Comparison of ENCODE assay signal across 16 mouse cellular contexts in the genomic region with DNA sequence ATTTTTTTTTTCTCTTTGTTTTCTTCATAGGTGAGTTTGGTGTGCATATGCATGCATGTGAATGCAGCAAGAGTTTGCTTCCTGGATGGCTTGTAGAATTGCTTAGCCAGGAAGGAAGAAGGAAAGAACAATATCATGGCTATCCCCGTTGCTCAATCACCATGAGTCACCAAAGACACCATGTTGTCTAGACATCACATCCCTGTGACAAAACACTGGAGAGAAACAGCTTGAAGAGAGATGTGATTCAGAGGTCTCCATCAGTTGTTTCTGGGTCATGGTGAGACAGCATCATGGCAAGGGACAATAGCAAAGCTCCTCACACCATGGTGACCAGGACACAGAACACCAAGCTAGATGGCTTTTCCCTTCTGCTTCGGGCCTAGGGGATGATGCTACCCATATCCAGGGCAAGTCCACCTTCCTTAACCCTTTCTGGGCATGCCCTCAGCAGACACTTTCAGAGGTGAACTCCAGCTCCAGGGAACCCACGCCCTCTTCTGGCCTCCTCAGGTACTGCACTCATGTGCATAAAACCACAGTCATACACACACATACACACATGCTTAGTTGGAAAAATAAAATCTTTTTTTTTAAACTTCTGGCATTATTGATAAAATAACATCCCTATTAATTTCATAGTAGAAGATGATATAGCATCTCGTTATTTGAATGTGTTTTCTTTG. TPM values are rescaled to one million over a fixed set of nuclear protein-coding genes. Genes with fewer than 3 reads are reported as not detected.
DNase-seq lines count a peak whose midpoint lies in the region; ATAC-seq and TF ChIP-seq lines count a peak whose summit lies in the region.
"Had no signal": no experiment of that assay in that cellular context is flagged by ENCODE, and none has a peak within 500 bp of the region (broad histone marks: within the 10 kb centered on the region; RNA-seq: fewer than 3 reads in every experiment).

No protein-coding gene starts in this region.

- peak; percentile 46 for TF ChIP-seq CTCF in kidney, postnatal 0 days (IDR thresholded peaks at IDR 0.05; ENCODE audit: low read depth)
- TF ChIP-seq CTCF in thymus, adult 2 months (IDR thresholded peaks at IDR 0.05; ENCODE audit: borderline replicate concordance, control insufficient read depth, extremely low read depth, insufficient read depth, low read length, poor library complexity) = peak; percentile 19; the same call in 1 of the 2 replicates
- peak; percentile 20; the same call in 1 of the 2 replicates for TF ChIP-seq CTCF in bone marrow, adult 2 months (IDR thresholded peaks at IDR 0.05; ENCODE audit: control insufficient read depth, insufficient read depth, low read length)

- no peak overlapping the region for H3K4me3 ChIP-seq in kidney, postnatal 0 days (replicated peaks; ENCODE audit: low read depth, low read length)
- H3K4me3 ChIP-seq in thymus, adult 2 months (ENCODE audit: control insufficient read depth, insufficient read depth, low read length) = no peak overlapping the region
- no peak overlapping the region for H3K4me3 ChIP-seq in bone marrow, adult 2 months (replicated peaks; ENCODE audit: control insufficient read depth, low read depth, low read length)
- H3K4me3 ChIP-seq: embryonic facial prominence, embryonic 12.5 days; limb, embryonic 10.5 days had no signal

- no peaks in the 10 kb centered on the region for H3K27me3 ChIP-seq in kidney, postnatal 0 days (ENCODE audit: insufficient read depth, low read length)
- no peaks in the 10 kb centered on the region for H3K27me3 ChIP-seq in thymus, adult 2 months (ENCODE audit: control insufficient read depth, insufficient read depth, low read length)
- H3K27me3 ChIP-seq: embryonic facial prominence, embryonic 12.5 days had no signal

- 79% methylated on average over 4 of the region's 4 CpGs for WGBS in kidney, postnatal 0 days
- 74% methylated on average over 4 of the region's 4 CpGs for WGBS in thymus, adult 2 months
- 53% methylated on average over 4 of the region's 4 CpGs for WGBS in bone marrow, adult 2 months

- peaks cover 2% of the 10 kb centered on the region; the same call in 1 of the 2 replicates for H3K4me1 ChIP-seq in kidney, postnatal 0 days (replicated peaks; ENCODE audit: insufficient read depth, low read length)
- H3K4me1 ChIP-seq in thymus, adult 2 months (replicated peaks; ENCODE audit: control insufficient read depth, insufficient read depth, low read length) = no peaks in the 10 kb centered on the region
- H3K4me1 ChIP-seq in bone marrow, adult 2 months (ENCODE audit: control insufficient read depth, insufficient read depth, low read length) = no peaks in the 10 kb centered on the region
- H3K4me1 ChIP-seq: embryonic facial prominence, embryonic 12.5 days; limb, embryonic 10.5 days had no signal

- H3K4me2 ChIP-seq in kidney, postnatal 0 days (ENCODE audit: low read length) = no peak overlapping the region
- H3K4me2 ChIP-seq: embryonic facial prominence, embryonic 12.5 days had no signal

- no peak for ATAC-seq in kidney, postnatal 0 days (replicated peaks; ENCODE audit: low FRiP score, low read depth)
- ATAC-seq: forebrain, embryonic 16.5 days; intestine, embryonic 16.5 days had no signal

- H3K9me3 ChIP-seq in kidney, postnatal 0 days (replicated peaks; ENCODE audit: low read length) = no peaks in the 10 kb centered on the region
- H3K9me3 ChIP-seq: embryonic facial prominence, embryonic 12.5 days; limb, embryonic 10.5 days had no signal

- no peak for DNase-seq in kidney, postnatal 0 days (ENCODE audit: low spot score)
- DNase-seq in kidney, postnatal 36 days = no peak
- DNase-seq in thymus, adult 2 months = no peak
- DNase-seq in thymus, postnatal 4 days = no peak
- peak; percentile 65 for DNase-seq in testis, postnatal 10 days (ENCODE audit: low spot score)
- DNase-seq in frontal cortex, postnatal 14 days (ENCODE audit: low spot score in 2 of 2) = no peak
- no peak for DNase-seq in cerebellum, postnatal 4 days (ENCODE audit: low spot score in 2 of 2)
- DNase-seq: adrenal gland, postnatal 10 days; cerebellum, adult 8-10 months; heart, postnatal 4 days; lung, postnatal 14 days had no signal

- no peak overlapping the region for H3K9ac ChIP-seq in kidney, postnatal 0 days (ENCODE audit: low read depth, low read length)
- H3K9ac ChIP-seq: embryonic facial prominence, embryonic 12.5 days had no signal

- TF ChIP-seq POLR2A in thymus, adult 2 months (IDR thresholded peaks at IDR 0.05; ENCODE audit: control insufficient read depth, extremely low read depth, insufficient read depth, low read length, poor library complexity) = no peak
- no peak for TF ChIP-seq POLR2A in bone marrow, adult 2 months (IDR thresholded peaks at IDR 0.05; ENCODE audit: borderline replicate concordance, control insufficient read depth, low read depth, low read length)

- H3K36me3 ChIP-seq in kidney, postnatal 0 days (ENCODE audit: insufficient read depth, low read length) = no peaks in the 10 kb centered on the region
- H3K36me3 ChIP-seq in thymus, adult 2 months (ENCODE audit: control insufficient read depth, insufficient read depth, low read length) = no peaks in the 10 kb centered on the region
- H3K36me3 ChIP-seq: embryonic facial prominence, embryonic 12.5 days; limb, embryonic 10.5 days had no signal

- no peak overlapping the region for H3K27ac ChIP-seq in kidney, postnatal 0 days
- H3K27ac ChIP-seq in thymus, adult 2 months (ENCODE audit: control insufficient read depth, insufficient read depth, low read length) = no peak overlapping the region
- H3K27ac ChIP-seq in bone marrow, adult 2 months (ENCODE audit: control insufficient read depth, insufficient read depth, low read depth, low read length, poor library complexity) = no peak overlapping the region
- H3K27ac ChIP-seq: embryonic facial prominence, embryonic 12.5 days; limb, embryonic 10.5 days had no signal

RNA-seq across cellular contexts. Expression of a gene that starts 2.2 kb away (rescaled TPM):
- polyA plus RNA-seq in kidney, postnatal 0 days (2015; fragmentation: Nextera tagmentation; extraction: Ambion mirVana) = not detected in 2 replicates
- polyA plus RNA-seq in thymus, adult 2 months (2012; rRNA removed) = not detected in 2 replicates
- polyA plus RNA-seq in bone marrow, adult 2 months (2011; ENCODE audit: insufficient read depth, insufficient read length, low replicate concordance, missing spikeins) = not detected in 2 replicates
- polyA plus RNA-seq: embryonic facial prominence, embryonic 12.5 days; forebrain, embryonic 16.5 days; intestine, embryonic 16.5 days; limb, embryonic 10.5 days had no signal

RNA-seq across cellular contexts. Expression of a gene that starts 2.7 kb away (rescaled TPM):
- polyA plus RNA-seq in kidney, postnatal 0 days (2015; fragmentation: Nextera tagmentation; extraction: Ambion mirVana) = 2.1 and 3.6 TPM in 2 replicates
- polyA plus RNA-seq in thymus, adult 2 months (2012; rRNA removed) = not detected in 2 replicates
- not detected in 2 replicates for polyA plus RNA-seq in bone marrow, adult 2 months (2011; ENCODE audit: insufficient read depth, insufficient read length, low replicate concordance, missing spikeins)
- polyA plus RNA-seq: embryonic facial prominence, embryonic 12.5 days; forebrain, embryonic 16.5 days; intestine, embryonic 16.5 days; limb, embryonic 10.5 days had no signal

RNA-seq across cellular contexts. Expression of a gene that starts 21.3 kb away (rescaled TPM):
- polyA plus RNA-seq in kidney, postnatal 0 days (2015; fragmentation: Nextera tagmentation; extraction: Ambion mirVana) = 120 and 136 TPM in 2 replicates
- polyA plus RNA-seq in thymus, adult 2 months (2012; rRNA removed) = 1.5 and 1.7 TPM in 2 replicates
- polyA plus RNA-seq in bone marrow, adult 2 months (2011; ENCODE audit: insufficient read depth, insufficient read length, low replicate concordance, missing spikeins) = not detected in 2 replicates
- polyA plus RNA-seq: embryonic facial prominence, embryonic 12.5 days; forebrain, embryonic 16.5 days; intestine, embryonic 16.5 days; limb, embryonic 10.5 days had no signal

RNA-seq across cellular contexts. Expression of a gene that starts 21.4 kb away (rescaled TPM):
- polyA plus RNA-seq in kidney, postnatal 0 days (2015; fragmentation: Nextera tagmentation; extraction: Ambion mirVana) = 26.4 and 39.6 TPM in 2 replicates
- 1.7 and 2.0 TPM in 2 replicates for polyA plus RNA-seq in thymus, adult 2 months (2012; rRNA removed)
- polyA plus RNA-seq in bone marrow, adult 2 months (2011; ENCODE audit: insufficient read depth, insufficient read length, low replicate concordance, missing spikeins) = not detected in 2 replicates
- polyA plus RNA-seq: embryonic facial prominence, embryonic 12.5 days; forebrain, embryonic 16.5 days; limb, embryonic 10.5 days had no signal

RNA-seq across cellular contexts. Expression of a gene that starts 25.3 kb away (rescaled TPM):
- polyA plus RNA-seq in kidney, postnatal 0 days (2015; fragmentation: Nextera tagmentation; extraction: Ambion mirVana) = 48.3 and 55.1 TPM in 2 replicates
- polyA plus RNA-seq in thymus, adult 2 months (2012; rRNA removed) = 2.9 and 3.3 TPM in 2 replicates
- polyA plus RNA-seq in bone marrow, adult 2 months (2011; ENCODE audit: insufficient read depth, insufficient read length, low replicate concordance, missing spikeins) = not detected in 2 replicates

Comparison
In these comparisons a context has a peak if more than half of its experiments do, and no peak if none do; other contexts are left out.
1. RNA of a gene that starts 21.3 kb away (polyA plus RNA-seq): 120 to 136 TPM in kidney, postnatal 0 days; 1.5 to 1.7 TPM in thymus, adult 2 months and not detected in bone marrow, adult 2 months; every median in the first group is over 10 times any median in the second.
2. Peak in every context shown above with its lines, with median percentiles within 50 percentile points of each other: CTCF ChIP-seq.